Mouse (Mus musculus) bone marrow, adult 2 months (tissue): Measurements from ENCODE around the gene Gck.

ENCODE experiments used
- CTCF ChIP-seq: fragments of 200-500 bp; IDR thresholded peaks from 2 replicates; pipeline ENCODE4 v1.5.1; 2011; ENCODE audit warnings: low read length, control low read depth; ENCODE audit not compliant: control insufficient read depth, insufficient read depth
- POLR2A ChIP-seq: fragments of 200-500 bp; IDR thresholded peaks from 2 replicates; pipeline ENCODE4 v1.6.1; 2011; ENCODE audit warnings: low read depth, mild to moderate bottlenecking, control low read depth, low read length, borderline replicate concordance; ENCODE audit not compliant: control insufficient read depth

DNA sequence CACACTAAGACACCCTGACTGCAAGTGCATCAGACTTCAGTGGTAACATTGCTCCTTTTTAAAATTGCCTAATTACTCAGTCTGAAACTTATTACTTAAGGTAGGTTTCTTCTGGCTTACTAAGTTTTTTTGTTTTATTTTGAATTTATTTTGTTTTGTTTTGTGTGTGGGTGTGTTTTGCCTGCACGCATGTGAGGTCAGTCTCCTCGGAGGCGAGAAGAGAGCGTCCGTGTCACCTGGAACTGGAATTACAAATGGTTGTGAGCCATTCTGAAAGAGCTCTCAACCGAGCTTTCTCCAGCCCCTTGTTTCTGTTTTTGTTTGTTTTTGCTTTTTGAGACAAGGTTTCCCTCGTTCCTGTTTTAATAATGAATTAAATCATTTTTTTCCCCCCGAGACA is 71.2 kb downstream of the Gck start:
- TF ChIP-seq CTCF, result no peak
- TF ChIP-seq POLR2A, result no peak
